Mouse (Mus musculus) ovary, adult 18-20 months (tissue): ENCODE results near the gene Epop.

Experiments
- DNase-seq: peaks from one replicate; pipeline ENCODE4 v3.0.0; 2022; ENCODE audit warnings: low spot score, mixed read lengths

Epop gene

GRCm38 (mm10) chr11:97628568-97629518 lies 659 bp downstream of the Epop start:
- no peak for DNase-seq

- DNase-seq, result no peak
These were observed 1.3 kb downstream of the Epop start for GRCm38 (mm10) chr11:97628303-97628567.

- no peak for DNase-seq
These were observed 1.8 kb downstream of the Epop start for GRCm38 (mm10) chr11:97627556-97628302.

GRCm38 (mm10) chr11:97626850-97627249 lies 2.7 kb downstream of the Epop start:
- DNase-seq, result no peak

GRCm38 (mm10) chr11:97626431-97626830 lies 3.1 kb downstream of the Epop start:
- no peak for DNase-seq

GRCm38 (mm10) chr11:97625551-97625950 lies 4.0 kb downstream of the Epop start:
- no peak for DNase-seq

- no peak for DNase-seq
These were observed 6.3 kb downstream of the Epop start for GRCm38 (mm10) chr11:97623166-97623565.

GRCm38 (mm10) chr11:97622440-97622839 lies 7.1 kb downstream of the Epop start:
- DNase-seq, result peak; percentile 30

GRCm38 (mm10) chr11:97619391-97619795 lies 10.1 kb downstream of the Epop start:
- DNase-seq, result peak; percentile 47

- DNase-seq, result no peak
These were observed 11.1 kb downstream of the Epop start for GRCm38 (mm10) chr11:97618368-97618767.

- DNase-seq, result no peak
These were observed 14.2 kb downstream of the Epop start for GRCm38 (mm10) chr11:97615276-97615675.

GRCm38 (mm10) chr11:97611076-97611475 lies 18.4 kb downstream of the Epop start:
- DNase-seq, result peak; percentile 28

- no peak for DNase-seq
These were observed 19.8 kb downstream of the Epop start for GRCm38 (mm10) chr11:97609743-97610142.

- no peak for DNase-seq
These were observed 20.6 kb downstream of the Epop start for GRCm38 (mm10) chr11:97608933-97609332.

GRCm38 (mm10) chr11:97607056-97607725 lies 22.3 kb downstream of the Epop start:
- DNase-seq, result no peak

- DNase-seq, result peak; percentile 23
These were observed 25.6 kb downstream of the Epop start for GRCm38 (mm10) chr11:97603891-97604290.

GRCm38 (mm10) chr11:97602223-97602622 lies 27.3 kb downstream of the Epop start:
- no peak for DNase-seq

- no peak for DNase-seq
These were observed 30.4 kb downstream of the Epop start for GRCm38 (mm10) chr11:97599104-97599503.

GRCm38 (mm10) chr11:97597945-97598691 lies 31.4 kb downstream of the Epop start:
- no peak for DNase-seq

- DNase-seq, result no peak
These were observed 35.4 kb downstream of the Epop start for GRCm38 (mm10) chr11:97594136-97594535.

GRCm38 (mm10) chr11:97591910-97592309 lies 37.6 kb downstream of the Epop start:
- DNase-seq, result no peak
